Mouse (Mus musculus) heart, embryonic 11.5 days (tissue): ENCODE measurements around the gene Gm21708. TPM values are rescaled to one million over a fixed set of nuclear protein-coding genes. Genes with fewer than 3 reads are reported as not detected.
"Not testable (repeated sequence)": the region's sequence is repeated elsewhere in the genome, so short reads cannot be mapped to it uniquely, and the experiment has no call there.

Experiments
- ATAC-seq: fragments of 200-750 bp; cut with Nextera tagmentation; replicated peaks from 2 replicates; pipeline ENCODE4 v1.8.0; 2017; ENCODE audit warnings: moderate library complexity; ENCODE audit not compliant: insufficient number of reproducible peaks, low FRiP score, low TSS enrichment
- H3K27ac ChIP-seq: fragments of 300-500 bp; sonication (generic); 2 replicates; pipeline ENCODE4 v1.5.1; 2014; ENCODE audit warnings: mild to moderate bottlenecking, low read depth, low read length
- H3K27me3 ChIP-seq: fragments of 300-500 bp; sonication (generic); 2 replicates; pipeline ENCODE4 v1.6.1; 2014; ENCODE audit warnings: mild to moderate bottlenecking, low read length, mixed read lengths; ENCODE audit not compliant: control insufficient read depth, insufficient read depth
- H3K36me3 ChIP-seq: fragments of 300-500 bp; sonication (generic); 2 replicates; pipeline ENCODE4 v1.6.1; 2014; ENCODE audit warnings: mild to moderate bottlenecking, low read length, moderate library complexity, mixed read lengths; ENCODE audit not compliant: control insufficient read depth, insufficient read depth
- H3K4me1 ChIP-seq: fragments of 300-500 bp; sonication (generic); 2 replicates; pipeline ENCODE4 v1.6.1; 2014; ENCODE audit warnings: low read length; ENCODE audit not compliant: control insufficient read depth, insufficient read depth
- H3K4me2 ChIP-seq: fragments of 300-500 bp; sonication (generic); 2 replicates; pipeline ENCODE4 v1.6.1; 2014; ENCODE audit warnings: mild to moderate bottlenecking, moderate library complexity
- H3K4me3 ChIP-seq: fragments of 300-500 bp; sonication (generic); 2 replicates; pipeline ENCODE4 v1.5.1; 2014; ENCODE audit warnings: low read depth, low read length
- H3K9ac ChIP-seq: fragments of 300-500 bp; sonication (generic); 2 replicates; pipeline ENCODE4 v1.6.1; 2014; ENCODE audit warnings: mild to moderate bottlenecking, low read depth, low read length, moderate library complexity
- H3K9me3 ChIP-seq: fragments of 300-500 bp; sonication (generic); replicated peaks from 2 replicates; pipeline ENCODE4 v1.6.1; 2016; ENCODE audit warnings: low read length; ENCODE audit not compliant: control insufficient read depth
- WGBS: fragments of 180-500 bp; shearing (Covaris S2); extraction: QIAGEN DNeasy Blood & Tissue Kit; methylation state at CpG from one replicate; pipeline ENCODE4 v1.1.7; 2014; ENCODE audit not compliant: insufficient replicate concordance; 5-methylcytosine and 5-hydroxymethylcytosine counted together
- polyA plus RNA-seq: library from polyadenylated mRNA; unstranded; fragments of >200 nt; fragmentation: Nextera tagmentation; extraction: Ambion mirVana; gene quantifications from 2 replicates; pipeline ENCODE4 v1.2.1, GENCODE M21; 2014

Gm21708 gene
- polyA plus RNA-seq: not detected in 2 replicates

- H3K27me3 ChIP-seq, H3K36me3 ChIP-seq, H3K4me1 ChIP-seq, H3K27ac ChIP-seq, H3K4me3 ChIP-seq, ATAC-seq, H3K9me3 ChIP-seq, H3K4me2 ChIP-seq, H3K9ac ChIP-seq: not testable (repeated sequence)
- WGBS: no CpG with 5 or more reads among the region's 9 CpGs
Measured at GRCm38 (mm10) chrY:3410067-3410466, at the start of gene Gm21708, which contains the start of gene Gm21704. TSS of gene Gm21708 (minus strand) at chrY:3410167. TSS of gene Gm21704 (minus strand) at chrY:3410167.

Other genes starting within 250 kb of the Gm21708 start
- gene Gm21677, start 103.7 kb downstream of the Gm21708 start, polyA plus RNA-seq: not detected in 2 replicates
- not detected in 2 replicates for gene Gm21693, start 64.8 kb downstream of the Gm21708 start, polyA plus RNA-seq
- gene Gm21704, start within 50 bp of the Gm21708 start, polyA plus RNA-seq: not detected in 2 replicates